Mouse (Mus musculus) intestine, embryonic 16.5 days (tissue): ENCODE measurements around the gene Gm20509. TPM values are rescaled to one million over a fixed set of nuclear protein-coding genes. Genes with fewer than 3 reads are reported as not detected.

Source experiments
- ATAC-seq: fragments of 200-750 bp; cut with Nextera tagmentation; 2 replicates; pipeline ENCODE4 v1.8.0; 2017; ENCODE audit warnings: moderate TSS enrichment, moderate library complexity
- H3K27ac ChIP-seq: fragments of 300-500 bp; sonication (generic); 2 replicates; pipeline ENCODE4 v1.5.1; 2014; ENCODE audit warnings: mild to moderate bottlenecking, low read length
- H3K27me3 ChIP-seq: fragments of 300-500 bp; sonication (generic); replicated peaks from 2 replicates; pipeline ENCODE4 v1.6.1; 2014; ENCODE audit warnings: low read length, control low read depth, mixed read lengths; ENCODE audit not compliant: control insufficient read depth, insufficient read depth
- H3K36me3 ChIP-seq: fragments of 300-500 bp; sonication (generic); 2 replicates; pipeline ENCODE4 v1.6.1; 2014; ENCODE audit warnings: low read length, control low read depth; ENCODE audit not compliant: control insufficient read depth, insufficient read depth
- H3K4me1 ChIP-seq: fragments of 300-500 bp; sonication (generic); 2 replicates; pipeline ENCODE4 v1.6.1; 2014; ENCODE audit warnings: low read length, control low read depth, mixed read lengths; ENCODE audit not compliant: control insufficient read depth, insufficient read depth
- H3K4me2 ChIP-seq: fragments of 300-500 bp; sonication (generic); 2 replicates; pipeline ENCODE4 v1.6.1; 2014; ENCODE audit warnings: low read depth, low read length, control low read depth
- H3K4me3 ChIP-seq: fragments of 300-500 bp; sonication (generic); 2 replicates; pipeline ENCODE4 v1.5.1; 2014; ENCODE audit warnings: mild to moderate bottlenecking, low read length
- H3K9ac ChIP-seq: fragments of 300-500 bp; sonication (generic); 2 replicates; pipeline ENCODE4 v1.6.1; 2014; ENCODE audit warnings: low read depth, low read length
- H3K9me3 ChIP-seq: fragments of 300-500 bp; sonication (generic); 2 replicates; pipeline ENCODE4 v1.6.1; 2016; ENCODE audit warnings: low read length, control low read depth; ENCODE audit not compliant: control insufficient read depth
- WGBS: fragments of 180-500 bp; shearing (Covaris S2); extraction: QIAGEN DNeasy Blood & Tissue Kit; methylation state at CpG from one replicate; pipeline ENCODE4 v1.1.7; 2014; 5-methylcytosine and 5-hydroxymethylcytosine counted together
- polyA plus RNA-seq: library from polyadenylated mRNA; unstranded; fragments of >200 nt; fragmentation: Nextera tagmentation; extraction: Ambion mirVana; gene quantifications from 2 replicates; pipeline ENCODE4 v1.2.1, GENCODE M21; 2015

The Gm20509 gene
- polyA plus RNA-seq, 1 experiment from 2014 or later = not detected

- Histone ChIP-seq H3K4me3 (no peak overlapping the region), H3K9ac (no peak overlapping the region), H3K9me3 (no peaks in the 10 kb centered on the region), H3K4me2 (no peak overlapping the region), H3K27ac (no peak overlapping the region), H3K4me1 (0 out of 2 replicates have a peak, but pooled peaks cover 3% of the 10 kb centered on the region), H3K36me3 (no peaks in the 10 kb centered on the region), H3K27me3 (no peaks in the 10 kb centered on the region)
- WGBS = 81% methylated on average over 10 of the region's 10 CpGs
- ATAC-seq = no peak
Observed at GRCm38 (mm10) chr9:73090121-73090520, 12.1 kb upstream of the Gm20509 start.

- no peak overlapping the region for H3K9ac ChIP-seq
- no peaks in the 10 kb centered on the region for H3K36me3 ChIP-seq
- no peak overlapping the region for H3K27ac ChIP-seq
- H3K27me3 ChIP-seq = no peaks in the 10 kb centered on the region
- 0% methylated on average over 1 of the region's 1 CpGs for WGBS
- no peak for ATAC-seq
- H3K4me3 ChIP-seq = no peak overlapping the region
- no peaks in the 10 kb centered on the region for H3K9me3 ChIP-seq
- no peak overlapping the region for H3K4me2 ChIP-seq
- H3K4me1 ChIP-seq = 0 out of 2 replicates have a peak, but pooled peaks cover 3% of the 10 kb centered on the region
Observed at GRCm38 (mm10) chr9:73091747-73092146, 10.5 kb upstream of the Gm20509 start.

- no peak overlapping the region for H3K27ac ChIP-seq
- no peaks in the 10 kb centered on the region for H3K27me3 ChIP-seq
- H3K4me3 ChIP-seq = no peak overlapping the region
- 26% methylated on average over 17 of the region's 17 CpGs for WGBS
- H3K36me3 ChIP-seq = no peaks in the 10 kb centered on the region
- 0 out of 2 replicates have a peak, but pooled peaks cover under 1% of the 10 kb centered on the region for H3K4me1 ChIP-seq
- ATAC-seq = peak; percentile 83
- no peak overlapping the region for H3K9ac ChIP-seq
- no peaks in the 10 kb centered on the region for H3K9me3 ChIP-seq
- H3K4me2 ChIP-seq = no peak overlapping the region
Observed at GRCm38 (mm10) chr9:73094580-73094979, 7.7 kb upstream of the Gm20509 start.

GRCm38 (mm10) chr9:73097898-73098297 lies 4.4 kb upstream of the Gm20509 start:
- no peak overlapping the region for H3K4me2 ChIP-seq
- no peak overlapping the region for H3K9ac ChIP-seq
- H3K27me3 ChIP-seq = peaks cover 2% of the 10 kb centered on the region; the same call in 1 of the 2 replicates
- H3K4me1 ChIP-seq = no peaks in the 10 kb centered on the region
- H3K4me3 ChIP-seq = no peak overlapping the region
- H3K9me3 ChIP-seq = no peaks in the 10 kb centered on the region
- no peaks in the 10 kb centered on the region for H3K36me3 ChIP-seq
- no peak for ATAC-seq
- no peak overlapping the region for H3K27ac ChIP-seq
- 68% methylated on average over 2 of the region's 2 CpGs for WGBS

GRCm38 (mm10) chr9:73101536-73101935 lies 734 bp upstream of the Gm20509 start, which contains the start of gene Khdc3:
Gene Khdc3 (plus strand): TSS chr9:73101836.
- Histone ChIP-seq H3K9ac (no peak within 1 kb of the TSS), H3K4me2 (no peak within 1 kb of the TSS), H3K9me3 (no peaks in the 10 kb centered on the region), H3K27ac (no peak within 1 kb of the TSS), H3K27me3 (peaks cover 2% of the 10 kb centered on the region; the same call in 1 of the 2 replicates), H3K4me1 (peaks cover 6% of the 10 kb centered on the region; the same call in 1 of the 2 replicates), H3K36me3 (no peaks in the 10 kb centered on the region), H3K4me3 (no peak within 1 kb of the TSS)
- WGBS = 88% methylated on average over 5 of the region's 5 CpGs
- ATAC-seq = no peak

GRCm38 (mm10) chr9:73103159-73103879 lies 1.0 kb downstream of the Gm20509 start:
- H3K9ac ChIP-seq = peak overlapping the region; percentile 74
- no peak overlapping the region for H3K27ac ChIP-seq
- H3K4me2 ChIP-seq = peak overlapping the region; percentile 97
- WGBS = 4% methylated on average over 60 of the region's 60 CpGs
- ATAC-seq = peak; percentile 68
- peaks cover 6% of the 10 kb centered on the region; the same call in 1 of the 2 replicates for H3K4me1 ChIP-seq
- H3K27me3 ChIP-seq = peaks cover 2% of the 10 kb centered on the region; the same call in 1 of the 2 replicates
- no peaks in the 10 kb centered on the region for H3K9me3 ChIP-seq
- H3K36me3 ChIP-seq = no peaks in the 10 kb centered on the region
- peak overlapping the region; percentile 52 for H3K4me3 ChIP-seq

- Histone ChIP-seq H3K4me1 (peaks cover 6% of the 10 kb centered on the region; the same call in 1 of the 2 replicates), H3K4me2 (peak overlapping the region; percentile 97), H3K9ac (peak overlapping the region; percentile 74), H3K9me3 (no peaks in the 10 kb centered on the region), H3K36me3 (no peaks in the 10 kb centered on the region), H3K4me3 (peak overlapping the region; percentile 52), H3K27me3 (peaks cover 2% of the 10 kb centered on the region; the same call in 1 of the 2 replicates), H3K27ac (no peak overlapping the region)
- ATAC-seq = no peak; the same call in none of the 2 replicates
- WGBS = 40% methylated on average over 5 of the region's 5 CpGs
Observed at GRCm38 (mm10) chr9:73103880-73104198, 1.6 kb downstream of the Gm20509 start.

GRCm38 (mm10) chr9:73105141-73105540 lies 2.9 kb downstream of the Gm20509 start:
- Histone ChIP-seq H3K36me3 (no peaks in the 10 kb centered on the region), H3K4me2 (no peak overlapping the region), H3K27me3 (peaks cover 2% of the 10 kb centered on the region; the same call in 1 of the 2 replicates), H3K9ac (no peak overlapping the region), H3K4me3 (no peak overlapping the region), H3K9me3 (no peaks in the 10 kb centered on the region), H3K4me1 (peaks cover 6% of the 10 kb centered on the region; the same call in 1 of the 2 replicates), H3K27ac (no peak overlapping the region)
- ATAC-seq = no peak
- WGBS = 63% methylated on average over 1 of the region's 1 CpGs

- Histone ChIP-seq H3K27me3 (peaks cover 2% of the 10 kb centered on the region; the same call in 1 of the 2 replicates), H3K4me3 (no peak overlapping the region), H3K4me2 (no peak overlapping the region), H3K9ac (no peak overlapping the region), H3K27ac (no peak overlapping the region), H3K36me3 (no peaks in the 10 kb centered on the region), H3K4me1 (peaks cover 6% of the 10 kb centered on the region; the same call in 1 of the 2 replicates), H3K9me3 (no peaks in the 10 kb centered on the region)
- ATAC-seq = no peak
Observed at GRCm38 (mm10) chr9:73105771-73106170, 3.5 kb downstream of the Gm20509 start.
